Mouse (Mus musculus): ENCODE results near the gene Ank. TPM values are rescaled to one million over a fixed set of nuclear protein-coding genes. Genes with fewer than 3 reads are reported as not detected.

The Ank gene
- total RNA-seq, 2 experiments from 2014 or later, result 30.1 to 33.3 TPM

DNA sequence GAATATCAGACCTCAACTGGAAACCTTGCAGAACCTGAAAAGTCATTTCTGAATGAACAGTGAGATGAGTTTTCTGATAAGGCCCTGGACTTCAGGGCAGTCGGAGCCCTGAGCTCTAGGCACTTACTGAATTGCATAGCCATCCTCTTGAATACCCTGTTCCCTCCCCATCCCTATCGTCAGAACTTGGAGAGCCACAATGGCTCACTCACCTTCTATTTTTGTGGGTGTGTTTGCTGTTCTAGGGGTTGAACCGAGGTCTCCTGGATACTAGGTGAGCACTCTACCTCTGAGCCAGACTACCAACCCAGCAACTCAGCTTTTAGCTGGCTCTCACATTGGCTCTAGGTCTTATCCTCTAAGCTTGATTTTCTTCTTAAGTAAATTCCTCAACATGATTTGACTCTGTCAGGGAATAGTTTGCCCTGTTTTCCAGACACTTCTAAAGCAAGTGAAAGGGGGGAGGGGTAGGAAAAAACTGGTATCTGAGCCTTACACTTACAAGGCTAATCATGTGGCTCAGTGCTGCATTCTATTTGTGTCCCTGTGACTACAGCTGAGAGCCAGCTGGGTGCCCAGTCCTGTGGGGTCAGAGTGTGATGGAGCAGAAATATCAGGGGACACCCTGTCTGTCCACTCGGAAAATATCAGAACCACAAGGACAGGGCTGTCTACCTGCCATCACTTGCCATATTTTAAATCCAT, 71.2 kb downstream of the Ank start:
- DNase-seq, result no peak

DNA sequence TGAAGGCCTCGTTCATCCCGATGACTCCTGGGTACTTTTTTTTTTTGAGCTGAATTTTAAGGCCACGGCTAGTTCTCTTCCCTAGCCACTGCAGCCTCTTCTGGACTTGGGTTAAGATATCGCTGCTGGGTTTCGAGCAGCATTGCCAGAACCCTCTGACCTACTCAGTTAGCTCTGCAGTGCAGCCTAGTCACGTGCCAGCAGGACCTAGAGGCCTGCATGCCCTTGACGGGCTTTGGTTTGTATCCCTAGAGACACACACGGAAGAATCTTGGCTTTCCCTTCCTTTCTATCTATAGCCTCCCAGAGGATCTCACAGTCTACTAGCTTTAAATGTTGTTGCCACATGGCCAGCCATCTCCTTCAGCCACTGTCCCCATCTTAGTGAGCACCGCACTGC, 73.3 kb downstream of the Ank start:
- DNase-seq, result peak; percentile 61

DNA sequence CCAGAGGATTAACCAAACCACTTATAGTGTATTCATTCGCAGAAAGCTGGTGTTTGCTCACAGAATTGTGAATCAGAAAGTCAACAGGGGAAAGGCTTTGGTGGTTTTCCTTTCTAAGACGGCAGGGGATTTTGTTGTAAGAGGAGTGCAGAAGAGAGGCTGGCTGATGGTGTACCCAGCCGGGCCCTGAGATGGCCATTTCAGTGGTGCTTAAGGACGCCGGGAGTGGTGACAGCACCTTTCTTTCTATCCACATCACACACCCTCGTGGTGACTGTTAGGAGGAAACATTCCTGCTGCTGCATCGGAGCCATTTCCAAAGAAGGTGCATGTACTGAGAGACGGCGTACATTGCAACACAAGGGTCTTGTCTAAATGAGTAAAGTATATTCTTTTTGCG, 78.7 kb downstream of the Ank start:
- DNase-seq, result no peak

DNA sequence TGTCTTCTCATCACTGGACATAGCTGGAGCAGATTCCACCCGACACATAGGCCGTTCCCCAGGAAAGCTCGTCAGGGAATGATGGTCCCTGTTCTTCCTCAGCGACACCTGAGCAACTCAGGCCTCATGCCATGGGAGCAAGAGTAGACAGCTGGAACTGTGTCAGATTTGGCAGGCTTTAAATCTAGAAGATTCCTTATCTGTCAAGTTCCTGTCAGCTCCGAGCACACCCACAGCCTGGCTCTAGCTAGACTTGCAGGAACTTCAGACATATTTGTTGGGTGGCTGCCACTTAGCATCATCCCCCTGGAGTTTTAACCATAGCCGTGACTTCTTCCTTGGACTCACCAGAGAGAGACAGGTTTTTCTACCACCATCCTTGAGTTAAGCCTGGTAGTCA, 81.6 kb downstream of the Ank start:
- DNase-seq, result no peak

DNA sequence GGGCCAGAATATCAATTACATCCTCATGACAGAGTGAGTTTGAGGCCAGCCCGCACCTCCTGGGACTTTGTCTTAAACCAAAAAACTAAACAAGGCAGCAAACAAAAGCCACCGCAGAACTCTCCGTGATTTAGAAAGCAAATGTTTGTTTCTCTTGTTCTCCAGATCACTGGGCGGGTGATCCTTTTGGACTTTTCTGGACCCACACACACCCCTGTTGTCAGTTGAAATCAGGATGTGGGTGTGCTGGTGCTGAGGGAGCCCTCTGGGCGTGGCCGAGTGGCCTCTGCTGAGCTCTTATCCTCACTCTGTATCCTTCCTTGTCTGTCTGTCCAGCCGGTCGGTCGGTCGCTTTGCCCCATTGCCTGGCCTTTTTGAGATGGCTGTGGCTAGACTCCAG, 82.6 kb downstream of the Ank start:
- DNase-seq, result no peak

DNA sequence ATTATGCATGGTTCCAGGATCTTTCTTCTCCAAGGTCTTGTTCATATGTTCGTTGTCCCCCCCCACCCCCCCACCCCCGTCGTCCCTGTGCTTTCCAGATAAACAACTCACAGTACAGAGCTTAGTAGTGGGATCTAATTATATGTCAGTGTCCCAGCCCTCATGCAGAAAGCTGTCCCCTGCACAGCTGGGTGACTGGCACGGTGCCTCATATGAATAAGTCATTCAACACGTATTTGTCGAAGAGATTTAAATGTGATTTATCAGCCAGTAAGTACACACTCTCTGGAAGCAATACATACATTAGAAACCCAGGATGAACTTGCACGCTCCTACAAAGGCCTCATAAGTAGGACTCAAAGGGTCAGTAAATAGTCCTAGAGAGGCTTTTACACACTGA, 83.4 kb downstream of the Ank start:
- DNase-seq, result no peak

DNA sequence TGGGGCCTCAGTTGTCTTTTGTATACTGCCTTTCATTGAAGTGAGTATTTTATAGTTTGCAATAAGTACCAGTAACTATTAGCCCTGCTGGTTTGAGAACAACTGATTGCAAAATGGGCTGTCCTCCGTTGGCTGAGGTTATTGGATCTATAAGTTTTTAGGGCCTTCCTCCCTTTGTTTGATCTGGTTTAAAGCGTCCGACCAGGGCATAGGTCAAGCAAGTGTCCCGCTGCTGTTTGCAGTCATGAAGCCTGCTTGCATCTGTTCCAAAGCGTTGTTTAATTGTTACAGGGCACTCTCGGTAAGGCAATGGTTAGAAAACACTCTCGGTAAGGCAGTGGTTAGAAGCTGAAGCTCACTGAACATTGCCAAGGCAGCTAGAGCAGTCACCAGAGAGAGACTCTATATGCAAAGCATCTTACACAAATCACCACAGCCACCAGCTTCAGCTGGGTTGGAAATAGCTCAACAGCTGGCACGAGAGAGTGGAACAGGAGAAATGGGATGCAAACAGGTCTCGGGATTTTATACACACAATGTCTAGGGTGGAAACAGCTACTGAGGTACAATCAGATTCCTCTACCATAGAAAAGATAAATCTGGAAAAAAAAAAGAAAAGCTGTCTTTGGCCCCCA, 84.0 kb downstream of the Ank start:
- no peak for DNase-seq

DNA sequence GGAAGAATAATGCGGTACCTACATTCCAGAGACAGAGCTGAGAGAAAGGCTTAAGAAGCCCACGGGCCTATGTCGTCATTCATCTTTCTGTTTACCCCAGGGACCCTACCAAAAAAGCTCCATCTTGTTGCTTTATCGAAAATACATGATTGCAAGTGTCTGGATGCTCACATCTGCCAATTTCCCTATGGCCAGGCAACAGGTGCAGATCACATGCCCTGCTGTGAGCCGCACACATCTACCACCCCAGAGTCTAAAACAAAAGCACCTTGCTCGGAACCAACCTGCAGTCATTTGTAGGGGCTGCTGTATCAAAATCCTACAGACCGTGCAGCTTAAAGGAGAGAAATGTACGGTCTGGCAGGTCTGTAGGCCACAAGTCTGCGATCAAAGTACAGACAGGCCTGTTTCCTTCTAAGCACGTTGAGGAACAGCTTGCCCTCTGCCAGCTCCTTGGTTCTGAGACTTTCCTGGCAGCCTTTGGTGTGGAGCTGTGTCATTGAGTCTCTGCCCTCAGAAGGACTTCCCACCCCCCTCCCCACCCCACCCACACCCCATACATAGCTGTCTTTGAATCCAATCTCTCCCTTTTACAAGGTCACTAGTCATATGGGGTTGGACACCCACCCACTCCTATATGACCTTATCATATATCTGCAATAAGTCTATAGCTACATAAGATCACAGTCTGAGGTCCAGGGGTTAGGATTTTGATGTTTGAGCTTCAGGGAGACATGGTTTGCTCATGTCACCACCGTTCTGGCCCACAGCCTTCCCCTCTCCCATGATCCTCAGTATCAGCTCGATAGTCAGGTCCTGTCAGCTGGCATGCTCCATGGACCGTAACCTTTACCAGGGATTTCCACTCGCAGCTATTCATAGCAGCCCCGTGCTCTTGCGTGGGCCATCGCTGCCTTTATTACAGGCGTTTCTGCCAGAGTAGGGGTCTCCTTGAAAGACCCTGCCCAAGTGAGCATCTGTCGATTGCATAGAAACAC, 84.9 kb downstream of the Ank start:
- no peak for DNase-seq

DNA sequence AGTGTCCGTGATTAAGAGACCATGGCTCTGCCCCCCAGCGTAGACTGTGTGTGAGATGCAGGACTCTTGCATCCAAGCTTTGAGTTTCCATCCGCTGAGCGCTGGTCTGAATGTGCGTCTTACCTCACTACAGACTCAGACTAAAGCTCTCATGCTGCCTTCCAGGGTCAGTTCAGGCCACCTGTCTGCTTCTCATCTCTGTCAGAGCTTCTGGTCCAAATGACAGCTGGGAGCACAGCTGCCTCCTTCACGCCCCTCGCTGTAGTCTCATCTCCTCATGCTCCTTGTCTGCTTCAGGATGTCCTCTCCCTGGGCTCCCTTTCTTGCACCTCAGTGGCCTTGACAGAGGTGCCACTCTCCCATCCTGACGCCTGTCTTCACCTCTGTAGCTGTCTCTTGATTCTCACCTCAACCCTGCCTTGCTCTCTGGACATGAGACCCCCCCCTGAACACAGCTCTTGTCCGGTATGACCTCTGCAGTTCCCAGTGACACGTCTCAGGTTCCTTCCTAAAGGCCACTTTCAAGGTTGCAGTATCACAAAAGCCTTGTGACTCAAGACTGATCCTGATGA, 85.7 kb downstream of the Ank start:
- DNase-seq, result no peak

DNA sequence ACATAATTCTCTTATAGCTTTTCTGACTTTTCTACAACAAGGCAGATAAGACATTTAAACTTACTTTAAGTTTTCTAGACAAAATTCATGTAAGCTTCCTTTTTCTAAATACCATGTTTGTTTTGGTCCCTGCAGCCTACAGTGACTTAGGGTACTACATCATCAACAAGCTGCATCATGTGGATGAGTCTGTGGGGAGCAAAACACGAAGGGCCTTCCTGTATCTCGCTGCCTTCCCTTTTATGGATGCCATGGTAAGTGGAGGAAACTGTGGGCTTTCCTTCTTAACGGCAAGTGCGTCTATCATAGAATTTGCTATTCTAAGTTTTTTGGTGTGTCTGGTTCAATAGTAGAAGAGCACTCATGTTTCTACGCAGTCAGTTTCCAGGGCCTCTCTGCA, 87.1 kb downstream of the Ank start:
- no peak for DNase-seq

DNA sequence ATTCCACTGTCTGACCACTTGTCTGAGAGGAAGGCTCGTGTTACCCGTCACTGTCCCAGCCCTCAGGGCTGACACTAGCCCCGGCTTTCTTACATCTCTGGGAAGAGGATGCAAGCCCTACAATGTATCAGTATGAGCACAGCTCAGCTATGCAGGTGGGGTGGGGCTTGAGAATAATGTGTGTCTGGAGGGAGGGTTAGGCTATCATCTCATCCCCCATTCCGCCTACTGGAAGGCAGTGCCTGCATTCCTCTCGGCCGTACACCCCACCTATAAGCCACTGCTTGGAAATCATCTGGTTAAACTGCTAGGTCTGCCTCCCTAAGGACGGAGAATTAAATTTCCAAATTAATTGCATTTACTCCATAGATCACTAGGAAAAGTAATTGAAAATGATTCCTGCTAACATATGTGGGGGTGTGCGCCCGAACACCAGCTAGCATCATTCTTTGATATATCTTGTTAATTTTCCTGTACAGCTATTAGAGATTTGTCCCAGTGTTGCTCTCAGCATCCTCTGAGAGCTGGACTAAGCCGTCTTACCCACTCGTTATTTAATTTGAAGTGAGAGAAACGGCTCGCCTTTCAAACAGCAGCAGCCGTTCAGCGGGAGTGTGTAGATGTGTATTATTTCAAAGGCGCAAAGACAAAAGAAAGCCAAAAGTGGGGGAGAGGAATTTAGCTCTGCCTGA, 92.1 kb downstream of the Ank start:
- no peak for DNase-seq

DNA sequence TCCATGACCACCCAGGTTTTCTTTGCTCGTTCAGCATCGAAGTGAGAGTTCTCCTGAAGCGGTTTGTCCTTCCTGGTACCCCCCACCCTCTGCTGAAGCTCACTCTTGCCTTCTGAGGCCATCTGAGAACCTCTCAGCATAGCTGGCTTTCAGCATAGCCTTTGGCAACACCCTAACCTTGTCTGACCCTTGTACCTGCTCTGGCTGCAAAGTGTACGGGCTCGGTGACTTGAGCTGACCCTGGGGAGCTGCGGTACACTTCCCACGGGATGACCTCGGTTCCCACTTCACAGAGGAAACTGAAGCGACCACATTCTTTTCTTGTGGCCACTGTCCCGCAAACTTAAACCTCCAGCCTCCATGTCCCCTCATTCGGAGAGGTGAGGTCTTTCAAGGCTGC, 93.8 kb downstream of the Ank start:
- peak; percentile 45 for DNase-seq

DNA sequence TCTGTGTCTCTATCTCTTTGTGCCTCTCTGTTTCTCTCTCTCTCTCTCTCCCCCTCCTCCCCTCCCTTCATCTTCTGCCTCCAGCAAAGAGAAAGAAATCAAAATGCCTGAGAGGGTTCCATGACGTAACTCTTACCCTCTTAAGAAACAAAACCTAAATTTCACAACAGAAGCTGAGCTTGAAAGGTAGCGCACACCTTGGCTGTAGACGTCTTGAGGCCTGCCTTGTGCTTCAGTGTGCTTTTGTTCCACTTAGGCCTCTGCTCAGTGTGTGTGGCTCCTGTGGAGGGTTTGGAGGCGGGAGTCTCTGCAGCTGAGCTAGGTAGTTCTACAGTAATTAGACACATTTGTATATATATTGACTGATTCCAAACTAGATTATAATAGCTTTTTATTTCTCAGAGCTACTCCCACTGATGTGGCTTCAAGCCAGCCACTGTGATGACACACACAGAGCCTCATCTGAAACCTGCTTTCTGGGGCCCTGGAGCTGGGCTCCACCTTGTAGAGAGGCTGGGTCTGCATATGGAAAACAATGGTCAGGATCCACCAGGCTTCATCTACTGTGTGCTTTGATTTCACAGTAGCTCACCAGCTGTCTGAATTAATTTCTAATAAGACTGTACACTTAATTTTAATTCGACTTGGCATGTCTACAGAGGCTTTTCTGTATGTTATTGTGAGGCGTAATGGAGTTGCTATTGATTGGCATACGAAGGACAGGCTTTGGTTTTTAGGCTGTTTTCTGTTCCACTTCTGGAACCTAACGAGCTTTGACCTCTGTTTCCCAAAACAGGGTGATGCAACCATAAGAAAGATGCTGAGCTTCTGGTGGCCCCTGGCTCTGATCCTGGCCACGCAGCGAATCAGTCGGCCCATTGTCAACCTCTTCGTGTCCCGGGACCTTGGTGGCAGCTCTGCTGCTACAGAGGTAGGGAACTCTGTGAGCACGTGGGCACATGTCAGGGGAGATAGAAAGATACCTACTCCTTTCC, 97.9 kb downstream of the Ank start:
- DNase-seq, result no peak

DNA sequence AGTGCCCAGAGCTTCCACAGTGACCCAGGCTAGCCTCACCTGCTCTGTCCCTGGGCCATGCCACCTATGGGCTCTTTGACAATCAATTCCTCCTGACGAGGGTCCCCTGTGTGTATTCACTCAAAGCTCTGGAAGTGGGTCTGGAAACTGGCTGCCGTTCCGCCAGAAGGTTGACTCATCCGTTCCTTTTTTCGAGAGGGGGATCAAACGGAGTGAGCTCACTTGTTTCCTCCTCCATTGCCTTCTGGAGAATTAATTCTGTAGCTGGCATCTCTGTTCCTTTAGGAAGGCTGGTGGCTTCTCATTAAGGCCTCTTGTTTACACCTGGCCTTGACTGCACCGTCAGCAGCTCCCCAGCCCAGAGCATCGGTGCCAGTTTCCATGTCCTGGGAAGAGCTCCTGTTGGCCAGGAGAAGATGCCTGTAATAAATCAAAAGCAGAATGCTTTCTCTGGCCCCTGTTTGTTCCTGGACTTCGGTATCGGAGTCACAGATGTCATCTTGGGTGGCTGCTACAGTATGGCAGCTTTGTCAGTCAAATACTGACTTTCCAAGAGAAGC, 99.2 kb downstream of the Ank start:
- DNase-seq, result no peak

DNA sequence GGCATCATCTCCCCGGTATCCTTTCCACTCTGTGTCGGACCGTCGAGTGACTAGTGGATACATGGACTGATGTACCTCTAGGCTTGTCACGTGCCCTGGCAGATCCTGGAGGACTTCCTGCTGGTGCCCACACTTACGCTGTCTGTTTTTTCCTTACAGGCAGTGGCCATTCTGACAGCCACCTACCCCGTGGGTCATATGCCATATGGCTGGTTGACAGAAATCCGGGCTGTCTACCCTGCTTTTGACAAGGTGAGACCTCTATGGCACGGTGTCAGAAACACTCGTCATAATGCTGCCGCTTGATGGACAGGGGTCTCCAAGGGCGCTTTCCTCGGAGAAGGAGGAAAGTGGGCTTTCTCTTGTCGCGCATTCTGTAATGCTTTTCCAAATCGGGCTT, 100.9 kb downstream of the Ank start:
- DNase-seq, result no peak

DNA sequence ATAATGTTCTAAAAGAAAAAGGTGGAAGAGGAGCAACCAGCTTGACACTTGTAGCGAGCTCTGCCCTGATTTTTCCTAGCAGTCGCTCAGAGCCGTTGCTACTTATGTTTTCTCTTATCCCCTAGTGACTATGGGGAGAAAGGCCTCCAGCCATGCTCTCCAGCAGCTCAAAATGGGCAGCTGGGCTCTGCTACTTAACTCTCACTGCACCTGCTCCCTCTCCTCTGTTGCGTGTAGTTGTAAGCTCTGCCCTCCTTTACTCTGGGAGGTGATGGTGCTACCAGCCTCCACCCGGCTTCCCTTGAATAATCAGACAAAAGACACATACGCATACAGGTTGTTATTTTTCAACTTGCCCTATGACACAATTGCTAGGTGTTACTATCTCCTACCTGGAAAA, 101.9 kb downstream of the Ank start:
- DNase-seq, result no peak

DNA sequence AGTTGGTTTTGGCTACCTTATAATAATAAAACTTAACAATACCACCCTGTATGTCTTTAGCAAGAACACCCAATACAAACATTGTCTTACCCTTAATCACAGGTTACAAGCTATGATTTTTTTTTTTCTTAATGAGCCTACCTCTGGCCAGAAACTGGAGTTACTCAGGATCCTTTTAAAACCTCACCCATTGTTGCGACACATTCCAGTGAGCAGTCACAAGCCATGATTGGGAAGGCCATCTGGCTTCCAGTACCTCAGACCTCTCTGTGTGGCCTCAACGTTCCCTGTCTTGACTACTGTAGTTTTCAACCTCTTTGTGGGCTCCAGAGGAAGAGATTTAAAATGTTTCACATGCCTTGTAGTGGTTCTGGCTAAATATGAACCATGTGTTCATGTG, 103.4 kb downstream of the Ank start:
- DNase-seq, result no peak

DNA sequence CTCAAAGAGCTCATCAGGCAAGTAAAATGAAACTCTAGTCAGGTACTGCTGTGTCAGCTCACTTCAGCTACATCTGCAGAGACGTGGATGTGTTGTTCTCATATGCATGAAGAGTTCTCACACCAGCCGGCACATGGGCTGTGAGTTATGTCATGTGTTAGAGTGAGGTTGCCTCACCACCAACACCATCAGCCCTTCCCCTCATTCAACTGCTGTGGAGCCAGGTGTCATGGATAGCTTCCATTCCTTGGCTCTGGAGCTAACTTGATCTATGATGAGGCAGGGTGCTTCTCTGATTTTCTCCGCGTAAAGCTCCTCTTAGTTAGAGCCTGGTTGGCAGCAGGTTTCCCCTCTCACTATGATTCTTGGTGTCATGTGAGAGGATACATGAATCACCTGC, 103.9 kb downstream of the Ank start:
- DNase-seq, result no peak

DNA sequence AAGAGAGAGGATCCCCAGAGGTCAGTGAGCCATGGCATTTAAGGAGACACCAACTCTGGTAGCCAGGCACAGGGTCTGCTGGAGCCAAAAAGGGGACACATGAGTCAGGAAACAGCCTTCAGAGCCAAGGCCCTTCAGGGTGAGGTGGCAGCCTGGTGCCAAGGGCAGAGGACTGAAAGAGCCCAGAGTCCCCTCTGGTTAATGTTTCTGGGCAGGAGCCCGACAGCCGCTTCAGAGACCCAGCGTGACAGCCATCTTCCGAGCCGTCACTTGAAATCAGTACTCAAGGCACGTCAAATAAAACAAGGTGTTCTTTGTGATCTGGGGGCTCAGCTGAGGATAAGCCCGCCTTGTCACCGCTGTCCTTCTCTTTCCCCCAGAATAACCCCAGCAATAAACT, 104.7 kb downstream of the Ank start:
- peak; percentile 56 for DNase-seq

DNA sequence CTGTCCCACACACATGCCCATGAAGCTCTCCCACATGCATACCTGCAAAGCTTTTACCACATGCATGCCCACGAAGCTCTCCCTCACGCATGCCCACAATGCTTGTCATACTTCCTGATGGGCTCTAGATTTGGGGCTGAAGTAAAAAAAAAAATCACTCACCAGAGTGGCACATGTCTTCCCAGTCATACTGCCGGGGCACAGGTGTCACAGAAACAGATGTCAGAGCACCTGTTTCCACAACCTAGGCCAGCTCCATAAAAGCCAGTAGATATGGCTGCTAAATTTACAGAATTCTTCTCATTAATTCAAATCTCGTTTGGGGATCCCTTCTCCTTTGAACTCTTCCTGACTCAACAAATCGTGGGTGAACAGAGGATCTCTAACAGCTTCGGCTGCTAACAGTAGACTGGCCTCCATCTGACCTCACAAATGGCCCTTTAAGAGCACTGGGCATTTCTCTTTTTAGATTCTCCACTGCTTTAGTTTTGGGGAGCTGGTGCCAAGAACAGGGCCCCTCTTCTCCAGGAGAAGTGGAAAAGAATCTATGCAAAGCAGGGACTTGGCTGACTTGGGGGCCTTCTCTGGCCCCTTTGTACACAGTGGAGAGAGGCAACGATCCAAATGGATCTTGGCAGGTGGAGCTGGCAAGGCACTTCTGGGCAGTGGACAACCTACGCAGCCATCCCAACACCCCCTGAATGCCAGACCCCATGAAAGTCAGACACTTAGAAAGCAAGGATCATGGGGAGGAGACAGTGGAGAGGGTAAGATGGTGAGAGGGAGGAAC, 108.7 kb downstream of the Ank start:
- DNase-seq, result no peak
